Mouse (Mus musculus) central nervous system, embryonic 18 days (tissue): ENCODE data around the gene Sun3. TPM values are rescaled to one million over a fixed set of nuclear protein-coding genes. Genes with fewer than 3 reads are reported as not detected.

Experiments
- polyA plus RNA-seq: library from polyadenylated mRNA; depleted of rRNA; stranded (reverse); fragments of >200 nt; gene quantifications from 2 replicates; pipeline ENCODE4 v1.2.3, GENCODE M21; 2012; rRNA removed

The Sun3 gene
- polyA plus RNA-seq, result 0.06 and 0.13 TPM in 2 replicates

GRCm38 (mm10) chr11:9048703-9049060, at the start of gene Sun3:
Gene Sun3, minus strand, starts transcription at chr11:9048991.

GRCm38 (mm10) chr11:9048011-9048702, 634 bp downstream of the Sun3 start, which contains the start of gene Gm11992:
Gene Gm11992, plus strand, starts transcription at chr11:9048594.

DNA sequence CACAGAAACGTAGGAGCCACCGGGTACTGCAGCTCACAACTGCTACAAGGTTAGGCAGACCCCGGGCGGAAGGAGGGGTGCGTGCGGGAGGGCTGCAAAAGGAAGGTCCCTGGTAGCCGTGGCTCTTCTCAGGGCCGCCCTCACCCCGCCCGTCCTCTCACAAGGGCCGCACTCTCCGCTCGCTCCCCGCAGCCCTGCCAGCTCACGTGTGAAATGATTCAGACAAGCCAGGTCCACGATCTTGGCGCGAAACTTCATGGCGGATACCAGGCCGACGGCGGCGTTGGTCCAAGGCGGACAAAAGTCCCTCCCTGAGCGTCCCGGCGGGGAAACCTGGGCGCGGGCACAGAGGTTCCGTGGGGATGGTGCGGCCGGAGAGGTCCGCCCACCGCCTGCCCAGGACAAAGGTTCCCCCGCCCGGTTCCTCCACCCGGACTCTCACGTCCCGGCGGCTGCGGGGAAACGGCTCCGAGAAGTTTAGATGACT, 37.9 kb downstream of the Sun3 start, which contains the start of gene Hus1:
Gene Hus1, minus strand, starts transcription at position 339 of the 487 bp plus-strand sequence.

GRCm38 (mm10) chr11:8973166-8973565, 75.6 kb downstream of the Sun3 start, which contains the start of gene Pkd1l1:
Gene Pkd1l1, minus strand, starts transcription at chr11:8973266.

Other genes with a start within 250 kb of the Sun3 start
- gene Pkd1l1, start 75.7 kb downstream of the Sun3 start, polyA plus RNA-seq, result 0.12 and 0.27 TPM in 2 replicates
- 9.0 and 10.4 TPM in 2 replicates for gene Hus1, start 37.8 kb downstream of the Sun3 start, polyA plus RNA-seq
- 1.3 and 1.9 TPM in 2 replicates for gene Gm11992, start 397 bp downstream of the Sun3 start, polyA plus RNA-seq
- gene Upp1, start 69.1 kb upstream of the Sun3 start, polyA plus RNA-seq, result 2.1 and 3.0 TPM in 2 replicates
- 0.03 TPM in 2 replicates for gene Abca13, start 143.0 kb upstream of the Sun3 start, polyA plus RNA-seq